Mouse (Mus musculus) heart, postnatal 0 days (tissue): ENCODE measurements around the gene 1110065P20Rik.

Experiments
- CTCF ChIP-seq: IDR thresholded peaks from 2 replicates; pipeline ENCODE4 v1.5.1; 2016; ENCODE audit warnings: antibody characterized with exemption, control low read depth, low read depth
- EP300 ChIP-seq: IDR thresholded peaks from 2 replicates; pipeline ENCODE4 v1.6.1; 2016; ENCODE audit warnings: antibody characterized with exemption, low read depth

DNA sequence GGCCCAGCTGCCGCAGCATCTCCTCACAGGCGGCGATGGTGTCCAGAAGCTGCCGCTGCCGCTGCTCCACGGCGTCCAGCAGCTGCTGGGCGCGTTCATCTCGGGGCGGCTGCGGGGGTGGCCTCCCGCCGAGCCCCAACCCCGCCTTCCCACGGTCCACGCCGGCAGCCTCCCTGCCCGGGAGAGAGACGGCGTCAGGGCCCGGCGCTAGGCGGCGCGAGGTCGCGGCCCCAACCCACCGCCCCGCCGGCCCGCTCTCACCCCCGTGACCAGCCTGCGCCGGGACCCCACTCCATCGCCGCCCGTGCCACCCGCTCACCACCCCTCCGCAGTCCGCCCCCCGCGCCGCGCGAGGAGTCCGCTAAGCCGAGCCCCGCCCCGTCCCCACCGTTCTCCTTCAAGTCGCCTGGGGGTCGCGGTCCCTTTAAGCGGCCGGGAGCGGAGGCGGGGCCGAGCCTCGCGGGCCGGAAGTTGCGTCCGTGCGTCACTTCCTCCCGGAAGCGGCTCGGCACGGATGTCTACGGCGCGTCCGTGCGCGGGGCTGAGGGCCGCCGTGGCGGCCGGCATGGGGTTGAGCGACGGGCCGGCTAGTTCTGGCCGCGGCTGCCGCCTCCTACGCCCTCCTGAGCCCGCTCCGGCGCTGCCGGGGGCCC lies 609 bp downstream of the 1110065P20Rik start, which contains the start of gene Yrdc:
- peak; percentile 4; the same call in 1 of the 2 replicates for TF ChIP-seq CTCF
- TF ChIP-seq EP300: no peak
